Mouse (Mus musculus) ES-E14 (cell line): ENCODE measurements around the gene Ndrg3.

Source experiments
- MAFK ChIP-seq: IDR thresholded peaks from 2 replicates; pipeline ENCODE4 v1.6.1; 2014; ENCODE audit warnings: mild to moderate bottlenecking, low read depth, low read length, inconsistent platforms; ENCODE audit not compliant: insufficient read depth
- ZC3H11A ChIP-seq: IDR thresholded peaks from 2 replicates; pipeline ENCODE4 v1.6.1; 2012; ENCODE audit warnings: low read depth, mild to moderate bottlenecking, inconsistent platforms, low read length, borderline replicate concordance

- TF ChIP-seq ZC3H11A: no peak
- TF ChIP-seq MAFK: no peak
Observed at GRCm38 (mm10) chr2:156924210-156924898, 67.5 kb downstream of the Ndrg3 start.
